In the genomic region with DNA sequence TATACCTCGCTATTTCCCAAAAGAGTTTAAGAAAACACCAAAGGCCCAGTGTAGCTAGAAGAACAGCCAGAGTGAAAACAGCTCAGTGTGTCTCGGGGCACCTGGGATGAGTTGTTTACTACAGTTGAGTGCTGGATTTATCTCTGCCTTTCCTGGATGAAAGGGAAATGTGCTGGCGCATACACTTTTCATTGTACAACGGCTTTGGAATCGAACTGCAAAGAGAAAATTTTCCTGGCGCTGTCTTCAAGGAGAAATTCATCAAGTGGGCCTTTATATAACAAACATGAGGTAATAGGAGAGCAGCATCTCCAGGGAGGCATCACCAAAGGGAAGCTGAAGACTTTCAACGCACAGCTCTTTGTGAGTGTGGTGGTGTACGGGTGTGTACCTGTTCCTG, we compare ENCODE assay signal across 15 mouse cellular contexts. TPM values are rescaled to one million over a fixed set of nuclear protein-coding genes. Genes with fewer than 3 reads are reported as not detected.
DNase-seq lines count a peak whose midpoint lies in the region; ATAC-seq and TF ChIP-seq lines count a peak whose summit lies in the region.
"Had no signal": no experiment of that assay in that cellular context is flagged by ENCODE, and none has a peak within 500 bp of the region (broad histone marks: within the 10 kb centered on the region; RNA-seq: fewer than 3 reads in every experiment).

No protein-coding gene starts in this region.

- WGBS in kidney, embryonic 14.5 days: 79% methylated on average over 8 of the region's 8 CpGs
- 78% methylated on average over 8 of the region's 8 CpGs for WGBS in embryonic facial prominence, embryonic 12.5 days
- WGBS in limb, embryonic 14.5 days: 71% methylated on average over 8 of the region's 8 CpGs
- 81% methylated on average over 8 of the region's 8 CpGs for WGBS in hindbrain, postnatal 0 days

- no peaks in the 10 kb centered on the region; the same call in 1 of the 2 replicates for H3K27me3 ChIP-seq in kidney, embryonic 14.5 days (ENCODE audit: control insufficient read depth, insufficient read depth, low read length)
- no peaks in the 10 kb centered on the region for H3K27me3 ChIP-seq in embryonic facial prominence, embryonic 12.5 days
- H3K27me3 ChIP-seq in limb, embryonic 14.5 days (ENCODE audit: control insufficient read depth, insufficient read depth, low read length): no peaks in the 10 kb centered on the region
- no peaks in the 10 kb centered on the region for H3K27me3 ChIP-seq in hindbrain, postnatal 0 days (ENCODE audit: insufficient read depth, low read length)
- H3K27me3 ChIP-seq: liver, embryonic 12.5 days had no signal

- DNase-seq in adrenal gland, adult (ENCODE audit: inconsistent age in 2 of 2, low spot score in 1 of 2): peak; percentile 38 to 75
- no peak for DNase-seq in adrenal gland, adult 18-20 months (ENCODE audit: low spot score in 2 of 2)
- DNase-seq in kidney, adult 11 months: peak; percentile 23
- peak; percentile 66 for DNase-seq in limb, embryonic 14.5 days (ENCODE audit: low spot score)
- DNase-seq in layer of hippocampus, adult 9-11 months: no peak
- no peak for DNase-seq in hindbrain, postnatal 0 days (ENCODE audit: low spot score)
- DNase-seq: cerebellum, adult 2 months; gastrocnemius, adult 2 months; thymus, postnatal 25 days had no signal

- ATAC-seq in kidney, embryonic 14.5 days (ENCODE audit: low FRiP score, low TSS enrichment): no peak
- ATAC-seq in embryonic facial prominence, embryonic 12.5 days (ENCODE audit: insufficient number of reproducible peaks, insufficient read depth, low FRiP score, low TSS enrichment): no peak
- no peak for ATAC-seq in limb, embryonic 14.5 days (ENCODE audit: low FRiP score, low read depth)
- ATAC-seq in hindbrain, postnatal 0 days: no peak
- ATAC-seq: liver, embryonic 12.5 days had no signal

- no peak overlapping the region for H3K4me2 ChIP-seq in kidney, embryonic 14.5 days (replicated peaks; ENCODE audit: low read depth, low read length)
- H3K4me2 ChIP-seq in embryonic facial prominence, embryonic 12.5 days (replicated peaks): no peak overlapping the region
- H3K4me2 ChIP-seq in limb, embryonic 14.5 days (replicated peaks; ENCODE audit: low read depth, low read length, severe bottlenecking): no peak overlapping the region
- H3K4me2 ChIP-seq in hindbrain, postnatal 0 days (ENCODE audit: low read depth, low read length): no peak overlapping the region
- H3K4me2 ChIP-seq: liver, embryonic 12.5 days had no signal

- TF ChIP-seq CTCF in hindbrain, postnatal 0 days (IDR thresholded peaks at IDR 0.05; ENCODE audit: low read depth): no peak

- H3K4me3 ChIP-seq in kidney, embryonic 14.5 days (ENCODE audit: low read length): no peak overlapping the region
- H3K4me3 ChIP-seq in embryonic facial prominence, embryonic 12.5 days: no peak overlapping the region
- H3K4me3 ChIP-seq in limb, embryonic 14.5 days (replicated peaks; ENCODE audit: low read length): no peak overlapping the region
- no peak overlapping the region for H3K4me3 ChIP-seq in hindbrain, postnatal 0 days (ENCODE audit: low read length)
- H3K4me3 ChIP-seq: erythroblast, embryonic 14.5 days; gastrocnemius, adult 2 months; hindbrain, embryonic 10.5 days; liver, embryonic 12.5 days had no signal

- H3K36me3 ChIP-seq in kidney, embryonic 14.5 days (ENCODE audit: control insufficient read depth, insufficient read depth, low read length): no peaks in the 10 kb centered on the region
- no peaks in the 10 kb centered on the region for H3K36me3 ChIP-seq in embryonic facial prominence, embryonic 12.5 days
- H3K36me3 ChIP-seq in limb, embryonic 14.5 days (ENCODE audit: control insufficient read depth, insufficient read depth, low read length): no peaks in the 10 kb centered on the region
- no peaks in the 10 kb centered on the region for H3K36me3 ChIP-seq in hindbrain, postnatal 0 days (ENCODE audit: insufficient read depth, low read length)
- H3K36me3 ChIP-seq: hindbrain, embryonic 10.5 days; liver, embryonic 12.5 days had no signal

- H3K9me3 ChIP-seq in kidney, embryonic 14.5 days (ENCODE audit: control insufficient read depth, low read length): no peaks in the 10 kb centered on the region
- H3K9me3 ChIP-seq in embryonic facial prominence, embryonic 12.5 days: no peaks in the 10 kb centered on the region
- H3K9me3 ChIP-seq in limb, embryonic 14.5 days (ENCODE audit: control insufficient read depth, low read length): no peaks in the 10 kb centered on the region
- no peaks in the 10 kb centered on the region for H3K9me3 ChIP-seq in hindbrain, postnatal 0 days (ENCODE audit: low read length)
- H3K9me3 ChIP-seq: hindbrain, embryonic 10.5 days; liver, embryonic 12.5 days had no signal

- no peak for TF ChIP-seq POLR2A in limb, embryonic 14.5 days (IDR thresholded peaks at IDR 0.05; ENCODE audit: borderline replicate concordance, extremely low read depth, insufficient read depth, insufficient read length)

- H3K9ac ChIP-seq in kidney, embryonic 14.5 days (ENCODE audit: low read depth, low read length): no peak overlapping the region
- H3K9ac ChIP-seq in embryonic facial prominence, embryonic 12.5 days: no peak overlapping the region
- H3K9ac ChIP-seq in limb, embryonic 14.5 days (ENCODE audit: low read depth, low read length, severe bottlenecking): no peak overlapping the region
- H3K9ac ChIP-seq in hindbrain, postnatal 0 days (replicated peaks; ENCODE audit: low read length): no peak overlapping the region
- H3K9ac ChIP-seq: liver, embryonic 12.5 days had no signal

- no peak overlapping the region for H3K27ac ChIP-seq in kidney, embryonic 14.5 days (ENCODE audit: low read depth, low read length)
- H3K27ac ChIP-seq in embryonic facial prominence, embryonic 12.5 days: peak overlapping the region; percentile 97
- H3K27ac ChIP-seq in limb, embryonic 14.5 days (replicated peaks; ENCODE audit: low read depth, low read length): 0 out of 2 replicates have a peak overlapping the region, but pooled peaks have one; percentile 76
- H3K27ac ChIP-seq in hindbrain, postnatal 0 days: no peak overlapping the region
- H3K27ac ChIP-seq: liver, embryonic 12.5 days had no signal

- peaks cover 43% of the 10 kb centered on the region for H3K4me1 ChIP-seq in kidney, embryonic 14.5 days (ENCODE audit: control insufficient read depth, insufficient read depth, low read length)
- H3K4me1 ChIP-seq in embryonic facial prominence, embryonic 12.5 days: peaks cover 56% of the 10 kb centered on the region
- peaks cover 56% of the 10 kb centered on the region for H3K4me1 ChIP-seq in limb, embryonic 14.5 days (ENCODE audit: control insufficient read depth, insufficient read depth, low read length)
- H3K4me1 ChIP-seq in hindbrain, postnatal 0 days (ENCODE audit: insufficient read depth, low read length): no peaks in the 10 kb centered on the region; the same call in none of the 2 replicates

RNA-seq across cellular contexts. Expression of a gene that starts 17.2 kb away (rescaled TPM):
- total RNA-seq in adrenal gland, adult 18-20 months (2021): under 1 TPM; 0.63 to 0.74 TPM
- polyA plus RNA-seq in kidney, embryonic 14.5 days (2014; fragmentation: Nextera tagmentation; extraction: Ambion mirVana): not detected in 2 replicates
- 0.36 and 1.0 TPM in 2 replicates for polyA plus RNA-seq in embryonic facial prominence, embryonic 12.5 days (2016; fragmentation: Nextera tagmentation; extraction: Ambion mirVana)
- 0.54 and 0.82 TPM in 2 replicates for polyA plus RNA-seq in limb, embryonic 14.5 days (2012; rRNA removed)
- polyA plus RNA-seq in limb, embryonic 14.5 days (2014; fragmentation: Nextera tagmentation; extraction: Ambion mirVana): 0.28 and 0.29 TPM in 2 replicates
- total RNA-seq in hindbrain, postnatal 0 days (2014; rRNA removed): 1.2 and 2.5 TPM in 2 replicates
- polyA plus RNA-seq in hindbrain, postnatal 0 days (2015; fragmentation: Nextera tagmentation; extraction: Ambion mirVana): 2.1 and 2.2 TPM in 2 replicates
- total RNA-seq: gastrocnemius, adult 2 months; neutrophil, adult 5-6 weeks had no signal
- polyA plus RNA-seq: erythroblast, embryonic 14.5 days; liver, embryonic 12.5 days had no signal

Comparison
In these comparisons a context has a peak if more than half of its experiments do, and no peak if none do; other contexts are left out.
1. DNase-seq: peak in adrenal gland, adult (2 of 2), kidney, adult 11 months (single experiment) and limb, embryonic 14.5 days (single experiment); none in adrenal gland, adult 18-20 months (0 of 2), layer of hippocampus, adult 9-11 months (single experiment) and hindbrain, postnatal 0 days (single experiment).
2. H3K27ac ChIP-seq: peak in embryonic facial prominence, embryonic 12.5 days (single experiment) and limb, embryonic 14.5 days (single experiment); none in kidney, embryonic 14.5 days (single experiment) and hindbrain, postnatal 0 days (single experiment).